Comparison of ENCODE assay signal across 21 mouse cellular contexts in genomic region chr7:90073865-90074264, GRCm38 (mm10). TPM values are rescaled to one million over a fixed set of nuclear protein-coding genes. Genes with fewer than 3 reads are reported as not detected.
DNase-seq lines count a peak whose midpoint lies in the region; ATAC-seq and TF ChIP-seq lines count a peak whose summit lies in the region.
"Had no signal": no experiment of that assay in that cellular context is flagged by ENCODE, and none has a peak within 500 bp of the region (broad histone marks: within the 10 kb centered on the region; RNA-seq: fewer than 3 reads in every experiment).

No protein-coding gene starts in this region.

- peak overlapping the region; percentile 60 for H3K9ac ChIP-seq in liver, embryonic 13.5 days
- 0 out of 2 replicates have a peak overlapping the region, but pooled peaks have one; percentile 2 for H3K9ac ChIP-seq in liver, embryonic 16.5 days (ENCODE audit: low read depth, low read length)
- H3K9ac ChIP-seq: embryonic facial prominence, embryonic 12.5 days; embryonic facial prominence, embryonic 15.5 days; forebrain, postnatal 0 days; hindbrain, embryonic 13.5 days had no signal

- intact Hi-C loops in gastrocnemius, adult 2 months (cut with DNase I) = no loop called here

- no peaks in the 10 kb centered on the region for H3K9me3 ChIP-seq in liver, embryonic 13.5 days (replicated peaks)
- no peaks in the 10 kb centered on the region for H3K9me3 ChIP-seq in liver, embryonic 16.5 days (replicated peaks; ENCODE audit: control insufficient read depth, low read length)
- H3K9me3 ChIP-seq: embryonic facial prominence, embryonic 12.5 days; embryonic facial prominence, embryonic 15.5 days; hindbrain, embryonic 13.5 days had no signal

- H3K36me3 ChIP-seq in liver, embryonic 13.5 days = no peaks in the 10 kb centered on the region
- no peaks in the 10 kb centered on the region for H3K36me3 ChIP-seq in liver, embryonic 16.5 days (ENCODE audit: control insufficient read depth, insufficient read depth)
- H3K36me3 ChIP-seq in thymus, adult 2 months (ENCODE audit: control insufficient read depth, insufficient read depth, low read length) = no peaks in the 10 kb centered on the region
- H3K36me3 ChIP-seq: embryonic facial prominence, embryonic 12.5 days; embryonic facial prominence, embryonic 15.5 days; hindbrain, embryonic 13.5 days had no signal

- H3K27me3 ChIP-seq in liver, embryonic 13.5 days = no peaks in the 10 kb centered on the region
- H3K27me3 ChIP-seq in liver, embryonic 16.5 days (ENCODE audit: control insufficient read depth, insufficient read depth, low read depth, low read length) = no peaks in the 10 kb centered on the region
- no peaks in the 10 kb centered on the region for H3K27me3 ChIP-seq in thymus, adult 2 months (ENCODE audit: control insufficient read depth, insufficient read depth, low read length)
- H3K27me3 ChIP-seq: embryonic facial prominence, embryonic 12.5 days; embryonic facial prominence, embryonic 15.5 days; hindbrain, embryonic 13.5 days; Patski had no signal

- H3K27ac ChIP-seq in gastrocnemius, adult 2 months = peak overlapping the region; percentile 75
- H3K27ac ChIP-seq in liver, embryonic 13.5 days = peak overlapping the region; percentile 95
- H3K27ac ChIP-seq in liver, embryonic 16.5 days (ENCODE audit: low read length) = peak overlapping the region; percentile 85
- no peak overlapping the region for H3K27ac ChIP-seq in thymus, adult 2 months (ENCODE audit: control insufficient read depth, insufficient read depth, low read length)
- H3K27ac ChIP-seq: embryonic facial prominence, embryonic 12.5 days; embryonic facial prominence, embryonic 15.5 days; hindbrain, embryonic 13.5 days; hindbrain, postnatal 0 days had no signal

- TF ChIP-seq CTCF in gastrocnemius, adult 2 months (IDR thresholded peaks at IDR 0.05) = no peak
- no peak for TF ChIP-seq CTCF in thymus, adult 2 months (IDR thresholded peaks at IDR 0.05; ENCODE audit: borderline replicate concordance, control insufficient read depth, extremely low read depth, insufficient read depth, low read length, poor library complexity)

- H3K4me1 ChIP-seq in liver, embryonic 13.5 days (replicated peaks) = peaks cover 79% of the 10 kb centered on the region
- peaks cover 54% of the 10 kb centered on the region for H3K4me1 ChIP-seq in liver, embryonic 16.5 days (ENCODE audit: control insufficient read depth, low read depth, low read length)
- H3K4me1 ChIP-seq in thymus, adult 2 months (replicated peaks; ENCODE audit: control insufficient read depth, insufficient read depth, low read length) = 0 out of 2 replicates have a peak, but pooled peaks cover 4% of the 10 kb centered on the region
- H3K4me1 ChIP-seq: embryonic facial prominence, embryonic 12.5 days; embryonic facial prominence, embryonic 15.5 days; hindbrain, embryonic 13.5 days had no signal

- DNase-seq in gastrocnemius, adult 2 months = no peak
- no peak for DNase-seq in gastrocnemius, postnatal 10 days
- DNase-seq in liver, embryonic 13.5 days = no peak
- no peak for DNase-seq in heart, adult 11 months
- no peak for DNase-seq in layer of hippocampus, postnatal 25 days (ENCODE audit: extremely low spot score in 1 of 2, low spot score in 1 of 2)
- DNase-seq in thymus, adult 2 months = no peak
- DNase-seq: adrenal gland, adult 2 months; adrenal gland, postnatal 14 days; cerebellum, adult 11 months; cerebellum, adult 9-11 months; cerebellum, postnatal 25 days; gastrocnemius, postnatal 36 days had no signal

- 33% methylated on average over 5 of the region's 5 CpGs for WGBS in liver, embryonic 13.5 days (ENCODE audit: insufficient replicate concordance)
- 38% methylated on average over 5 of the region's 5 CpGs for WGBS in liver, embryonic 16.5 days (ENCODE audit: insufficient replicate concordance)
- 92% methylated on average over 5 of the region's 5 CpGs for WGBS in thymus, adult 2 months

- peak; percentile 57 for ATAC-seq in liver, embryonic 13.5 days (ENCODE audit: low read depth)
- ATAC-seq in liver, embryonic 16.5 days (ENCODE audit: low read depth) = peak; percentile 41
- ATAC-seq: forebrain, embryonic 14.5 days; Patski had no signal

- no peak overlapping the region for H3K4me2 ChIP-seq in liver, embryonic 13.5 days
- no peak overlapping the region for H3K4me2 ChIP-seq in liver, embryonic 16.5 days (ENCODE audit: low read depth, low read length)
- H3K4me2 ChIP-seq: embryonic facial prominence, embryonic 12.5 days; embryonic facial prominence, embryonic 15.5 days; heart, embryonic 11.5 days; hindbrain, embryonic 13.5 days had no signal

- TF ChIP-seq POLR2A in thymus, adult 2 months (IDR thresholded peaks at IDR 0.05; ENCODE audit: control insufficient read depth, extremely low read depth, insufficient read depth, low read length, poor library complexity) = no peak

- H3K4me3 ChIP-seq in gastrocnemius, adult 2 months = no peak overlapping the region
- no peak overlapping the region for H3K4me3 ChIP-seq in liver, embryonic 13.5 days (replicated peaks)
- H3K4me3 ChIP-seq in liver, embryonic 16.5 days (ENCODE audit: low read depth, low read length) = no peak overlapping the region
- no peak overlapping the region for H3K4me3 ChIP-seq in thymus, adult 2 months (ENCODE audit: control insufficient read depth, insufficient read depth, low read length)
- H3K4me3 ChIP-seq: embryonic facial prominence, embryonic 12.5 days; embryonic facial prominence, embryonic 15.5 days; hindbrain, embryonic 13.5 days had no signal

RNA-seq across cellular contexts. Expression of gene Picalm, which starts 56.1 kb away (rescaled TPM):
- total RNA-seq in gastrocnemius, adult 2 months (2021) = 10 to 100 TPM; 87.9 to 93.4 TPM
- 100 to 1,000 TPM; 152 to 168 TPM for total RNA-seq in gastrocnemius, postnatal 10 days (2021)
- 51.1 and 58.4 TPM in 2 replicates for polyA plus RNA-seq in liver, embryonic 13.5 days (2015; fragmentation: Nextera tagmentation; extraction: Ambion mirVana)
- polyA plus RNA-seq in liver, embryonic 16.5 days (2015; fragmentation: Nextera tagmentation; extraction: Ambion mirVana) = 43.6 and 49.6 TPM in 2 replicates
- 100 to 1,000 TPM; 145 to 155 TPM for total RNA-seq in layer of hippocampus, postnatal 25 days (2021)
- 65.0 and 65.2 TPM in 2 replicates for polyA plus RNA-seq in thymus, adult 2 months (2012; rRNA removed)
